Mouse (Mus musculus) midbrain, embryonic 11.5 days (tissue): ENCODE data around the gene Zfp512b. TPM values are rescaled to one million over a fixed set of nuclear protein-coding genes. Genes with fewer than 3 reads are reported as not detected.

Source experiments
- ATAC-seq: fragments of 200-750 bp; cut with Nextera tagmentation; 2 replicates; pipeline ENCODE4 v1.8.0; 2017; ENCODE audit warnings: moderate TSS enrichment, moderate library complexity; ENCODE audit not compliant: low FRiP score
- DNase-seq: peaks from one replicate; pipeline ENCODE4 v3.0.0; 2015; ENCODE audit warnings: low spot score; ENCODE audit errors: missing footprints
- H3K27ac ChIP-seq: fragments of 300-500 bp; sonication (generic); 2 replicates; pipeline ENCODE4 v1.5.1; 2014; ENCODE audit warnings: low read depth, low read length
- H3K27me3 ChIP-seq: fragments of 300-500 bp; sonication (generic); 2 replicates; pipeline ENCODE4 v1.6.1; 2014; ENCODE audit warnings: mild to moderate bottlenecking, low read length, moderate library complexity, mixed read lengths; ENCODE audit not compliant: control insufficient read depth, insufficient read depth
- H3K36me3 ChIP-seq: fragments of 300-500 bp; sonication (generic); 2 replicates; pipeline ENCODE4 v1.6.1; 2014; ENCODE audit warnings: mild to moderate bottlenecking, low read length, moderate library complexity, mixed read lengths; ENCODE audit not compliant: control insufficient read depth, insufficient read depth
- H3K4me1 ChIP-seq: fragments of 300-500 bp; sonication (generic); 2 replicates; pipeline ENCODE4 v1.6.1; 2014; ENCODE audit warnings: low read length; ENCODE audit not compliant: control insufficient read depth, insufficient read depth
- H3K4me2 ChIP-seq: fragments of 300-500 bp; sonication (generic); 2 replicates; pipeline ENCODE4 v1.6.1; 2014; ENCODE audit warnings: mild to moderate bottlenecking, moderate library complexity
- H3K4me3 ChIP-seq: fragments of 300-500 bp; sonication (generic); 2 replicates; pipeline ENCODE4 v1.5.1; 2014; ENCODE audit warnings: low read depth, low read length
- H3K9ac ChIP-seq: fragments of 300-500 bp; sonication (generic); 2 replicates; pipeline ENCODE4 v1.6.1; 2014; ENCODE audit warnings: low read length
- H3K9me3 ChIP-seq: fragments of 300-500 bp; sonication (generic); 2 replicates; pipeline ENCODE4 v1.6.1; 2016; ENCODE audit warnings: low read length; ENCODE audit not compliant: control insufficient read depth
- WGBS: fragments of 180-500 bp; shearing (Covaris S2); extraction: QIAGEN DNeasy Blood & Tissue Kit; methylation state at CpG from one replicate; pipeline ENCODE4 v1.1.7; 2014; 5-methylcytosine and 5-hydroxymethylcytosine counted together
- polyA plus RNA-seq: library from polyadenylated mRNA; unstranded; fragments of >200 nt; fragmentation: Nextera tagmentation; extraction: Ambion mirVana; gene quantifications from 2 replicates; pipeline ENCODE4 v1.2.1, GENCODE M21; 2014

Zfp512b gene
- polyA plus RNA-seq, 1 experiment from 2014 or later = 27.0 TPM

- Histone ChIP-seq H3K36me3 (no peaks in the 10 kb centered on the region), H3K9me3 (no peaks in the 10 kb centered on the region), H3K9ac (no peak overlapping the region), H3K4me1 (peaks cover 6% of the 10 kb centered on the region), H3K27ac (no peak overlapping the region), H3K4me3 (no peak overlapping the region), H3K27me3 (no peaks in the 10 kb centered on the region), H3K4me2 (no peak overlapping the region)
- 82% methylated on average over 5 of the region's 5 CpGs for WGBS
- ATAC-seq (no peak), DNase-seq (no peak)
Measured at GRCm38 (mm10) chr2:181578790-181579618, 13.6 kb downstream of the Zfp512b start.

- Histone ChIP-seq H3K27me3 (no peaks in the 10 kb centered on the region), H3K36me3 (no peaks in the 10 kb centered on the region), H3K4me3 (no peak overlapping the region), H3K4me1 (peaks cover 6% of the 10 kb centered on the region), H3K4me2 (no peak overlapping the region), H3K9me3 (no peaks in the 10 kb centered on the region), H3K27ac (no peak overlapping the region), H3K9ac (no peak overlapping the region)
- 83% methylated on average over 7 of the region's 7 CpGs for WGBS
- no peak for ATAC-seq
- DNase-seq = no peak
Measured at GRCm38 (mm10) chr2:181577981-181578581, 14.5 kb downstream of the Zfp512b start.

- peaks cover 6% of the 10 kb centered on the region for H3K4me1 ChIP-seq
- no peaks in the 10 kb centered on the region for H3K36me3 ChIP-seq
- no peak overlapping the region for H3K9ac ChIP-seq
- ATAC-seq (no peak), DNase-seq (no peak)
- no peak overlapping the region for H3K27ac ChIP-seq
- 83% methylated on average over 2 of the region's 2 CpGs for WGBS
- no peaks in the 10 kb centered on the region for H3K27me3 ChIP-seq
- no peak overlapping the region for H3K4me3 ChIP-seq
- H3K4me2 ChIP-seq = no peak overlapping the region
- no peaks in the 10 kb centered on the region for H3K9me3 ChIP-seq
Measured at GRCm38 (mm10) chr2:181577126-181577525, 15.5 kb downstream of the Zfp512b start.

- ATAC-seq = no peak
- Histone ChIP-seq H3K27me3 (no peaks in the 10 kb centered on the region), H3K4me3 (no peak overlapping the region), H3K4me1 (peaks cover 6% of the 10 kb centered on the region; the same call in 1 of the 2 replicates), H3K4me2 (no peak overlapping the region), H3K36me3 (no peaks in the 10 kb centered on the region), H3K9ac (no peak overlapping the region), H3K27ac (no peak overlapping the region), H3K9me3 (no peaks in the 10 kb centered on the region)
- no peak for DNase-seq
- WGBS = 96% methylated on average over 2 of the region's 2 CpGs
Measured at GRCm38 (mm10) chr2:181576613-181577012, 16.0 kb downstream of the Zfp512b start.

GRCm38 (mm10) chr2:181574921-181575545, 17.6 kb downstream of the Zfp512b start:
- Histone ChIP-seq H3K9me3 (no peaks in the 10 kb centered on the region), H3K4me3 (no peak overlapping the region), H3K4me1 (no peaks in the 10 kb centered on the region), H3K9ac (no peak overlapping the region), H3K27me3 (no peaks in the 10 kb centered on the region), H3K4me2 (no peak overlapping the region), H3K36me3 (no peaks in the 10 kb centered on the region), H3K27ac (no peak overlapping the region)
- ATAC-seq (no peak), DNase-seq (no peak)
- WGBS = 89% methylated on average over 7 of the region's 7 CpGs

- no peak for ATAC-seq
- H3K27me3 ChIP-seq = no peaks in the 10 kb centered on the region
- no peak overlapping the region for H3K9ac ChIP-seq
- no peak overlapping the region for H3K4me2 ChIP-seq
- H3K4me3 ChIP-seq = no peak overlapping the region
- WGBS = 90% methylated on average over 9 of the region's 9 CpGs
- H3K9me3 ChIP-seq = no peaks in the 10 kb centered on the region
- H3K36me3 ChIP-seq = no peaks in the 10 kb centered on the region
- DNase-seq = no peak
- H3K27ac ChIP-seq = no peak overlapping the region
- no peaks in the 10 kb centered on the region for H3K4me1 ChIP-seq
Measured at GRCm38 (mm10) chr2:181573961-181574360, 18.6 kb downstream of the Zfp512b start.

GRCm38 (mm10) chr2:181572921-181573920, 19.4 kb downstream of the Zfp512b start:
- Histone ChIP-seq H3K27me3 (no peaks in the 10 kb centered on the region), H3K36me3 (no peaks in the 10 kb centered on the region), H3K4me2 (no peak overlapping the region), H3K4me1 (no peaks in the 10 kb centered on the region), H3K9me3 (no peaks in the 10 kb centered on the region), H3K27ac (no peak overlapping the region), H3K9ac (no peak overlapping the region), H3K4me3 (no peak overlapping the region)
- ATAC-seq (no peak), DNase-seq (no peak)
- WGBS = 93% methylated on average over 15 of the region's 15 CpGs

GRCm38 (mm10) chr2:181571941-181572670, 20.5 kb downstream of the Zfp512b start:
- no peak for DNase-seq
- no peaks in the 10 kb centered on the region for H3K27me3 ChIP-seq

More at GRCm38 (mm10) chr2:181571941-181572670, 20.5 kb downstream of the Zfp512b start:
- no peak for ATAC-seq
- H3K4me1 ChIP-seq = no peaks in the 10 kb centered on the region
- H3K27ac ChIP-seq = no peak overlapping the region
- no peaks in the 10 kb centered on the region for H3K9me3 ChIP-seq
- 90% methylated on average over 11 of the region's 11 CpGs for WGBS
- H3K4me2 ChIP-seq = no peak overlapping the region
- no peaks in the 10 kb centered on the region for H3K36me3 ChIP-seq
- no peak overlapping the region for H3K9ac ChIP-seq
- no peak overlapping the region for H3K4me3 ChIP-seq
